Mouse (Mus musculus) limb, embryonic 12.5 days (tissue): Measurements from ENCODE around the gene Olfr111. TPM values are rescaled to one million over a fixed set of nuclear protein-coding genes. Genes with fewer than 3 reads are reported as not detected.

Experiments
- ATAC-seq: fragments of 200-750 bp; cut with Nextera tagmentation; 2 replicates; pipeline ENCODE4 v1.8.0; 2017; ENCODE audit warnings: low read depth, moderate TSS enrichment; ENCODE audit not compliant: insufficient number of reproducible peaks, insufficient read depth, low FRiP score, low TSS enrichment
- H3K27ac ChIP-seq: fragments of 300-500 bp; sonication (generic); 2 replicates; pipeline ENCODE4 v1.5.1; 2016; ENCODE audit warnings: mild to moderate bottlenecking, moderate library complexity
- H3K27me3 ChIP-seq: fragments of 300-500 bp; sonication (generic); 2 replicates; pipeline ENCODE4 v1.6.1; 2016; ENCODE audit warnings: mild to moderate bottlenecking, moderate library complexity
- H3K36me3 ChIP-seq: fragments of 300-500 bp; sonication (generic); 2 replicates; pipeline ENCODE4 v1.6.1; 2016; ENCODE audit warnings: mild to moderate bottlenecking, moderate library complexity
- H3K4me1 ChIP-seq: fragments of 300-500 bp; sonication (generic); replicated peaks from 2 replicates; pipeline ENCODE4 v1.6.1; 2016
- H3K4me2 ChIP-seq: fragments of 300-500 bp; sonication (generic); 2 replicates; pipeline ENCODE4 v1.6.1; 2016; ENCODE audit warnings: mild to moderate bottlenecking, moderate library complexity
- H3K4me3 ChIP-seq: fragments of 300-500 bp; sonication (generic); replicated peaks from 2 replicates; pipeline ENCODE4 v1.5.1; 2016; ENCODE audit warnings: mild to moderate bottlenecking
- H3K9ac ChIP-seq: fragments of 300-500 bp; sonication (generic); replicated peaks from 2 replicates; pipeline ENCODE4 v1.6.1; 2016; ENCODE audit warnings: mild to moderate bottlenecking, moderate library complexity
- H3K9me3 ChIP-seq: fragments of 300-500 bp; sonication (generic); 2 replicates; pipeline ENCODE4 v1.6.1; 2016; ENCODE audit warnings: mild to moderate bottlenecking, moderate library complexity
- polyA plus RNA-seq: library from polyadenylated mRNA; unstranded; fragments of >200 nt; fragmentation: Nextera tagmentation; extraction: Ambion mirVana; gene quantifications from 2 replicates; pipeline ENCODE4 v1.2.1, GENCODE M21; 2016

Gene Olfr111
- polyA plus RNA-seq, 1 experiment from 2014 or later: not detected

DNA sequence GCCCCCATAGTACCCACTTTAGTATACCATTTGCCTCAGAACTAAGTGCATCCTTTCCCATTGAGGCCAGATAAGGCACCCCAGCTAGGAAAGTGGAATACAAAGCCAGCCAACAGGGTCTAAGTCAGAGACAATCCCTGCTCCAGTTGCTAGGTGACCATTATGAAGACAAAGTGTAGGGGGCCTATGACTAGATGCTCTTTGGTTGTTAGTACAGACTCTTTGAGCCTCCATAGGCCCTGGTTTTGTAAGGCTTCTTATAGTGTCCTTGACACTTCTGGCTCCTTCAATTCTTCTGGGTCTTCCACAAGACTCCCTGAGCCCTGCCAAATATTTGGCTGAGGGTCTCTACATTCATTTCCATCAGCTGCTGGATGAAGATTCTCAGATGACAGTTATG, 61.5 kb downstream of the Olfr111 start, which contains the start of gene Olfr112:
Gene Olfr112 (minus strand): TSS at position 101 of the 400 bp plus-strand sequence.
- H3K4me3 ChIP-seq: no peak within 1 kb of the TSS

DNA sequence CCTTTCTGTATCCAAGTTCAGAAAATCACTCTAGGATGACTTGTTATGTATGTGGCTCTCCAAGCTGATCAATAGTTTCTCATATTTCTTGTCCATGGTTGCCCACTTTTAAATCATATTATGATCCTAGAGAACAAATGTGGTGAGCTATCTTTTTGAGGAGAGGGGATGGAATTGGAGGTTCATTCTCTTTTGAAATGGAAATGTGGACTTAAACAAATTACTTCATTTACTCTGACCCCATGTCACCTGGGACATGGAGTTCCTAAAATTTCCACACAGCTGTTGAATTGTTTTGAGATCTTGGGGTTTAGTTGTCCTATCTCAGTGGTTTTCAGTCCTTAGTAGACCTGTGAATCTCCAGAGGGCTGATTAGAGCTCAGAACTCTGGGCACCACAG, 69.7 kb downstream of the Olfr111 start, which contains the start of gene Olfr113:
Gene Olfr113 (minus strand): TSS at position 101 of the 400 bp plus-strand sequence.
- H3K9me3 ChIP-seq: no peaks in the 10 kb centered on the region
- no peaks in the 10 kb centered on the region for H3K4me1 ChIP-seq
- no peak within 1 kb of the TSS for H3K9ac ChIP-seq
- H3K27me3 ChIP-seq: no peaks in the 10 kb centered on the region
- no peak within 1 kb of the TSS for H3K4me3 ChIP-seq
- H3K36me3 ChIP-seq: no peaks in the 10 kb centered on the region
- no peak within 1 kb of the TSS for H3K27ac ChIP-seq
- no peak within 1 kb of the TSS for H3K4me2 ChIP-seq
- ATAC-seq: no peak

More for the DNA sequence above, 61.5 kb downstream of the Olfr111 start, which contains the start of gene Olfr112:
- Histone ChIP-seq H3K4me2 (no peak within 1 kb of the TSS), H3K4me1 (no peaks in the 10 kb centered on the region), H3K27ac (no peak within 1 kb of the TSS), H3K9ac (no peak within 1 kb of the TSS), H3K9me3 (no peaks in the 10 kb centered on the region), H3K27me3 (no peaks in the 10 kb centered on the region), H3K36me3 (no peaks in the 10 kb centered on the region)
- ATAC-seq: no peak

Other genes with a start within 250 kb of the Olfr111 start
- not detected in 2 replicates for gene Olfr98, start 244.3 kb upstream of the Olfr111 start, polyA plus RNA-seq
- 1.6 and 1.8 TPM in 2 replicates for gene H2-M3, start 237.8 kb upstream of the Olfr111 start, polyA plus RNA-seq
- not detected in 2 replicates for gene Olfr99, start 224.6 kb upstream of the Olfr111 start, polyA plus RNA-seq
- gene Olfr101, start 203.7 kb upstream of the Olfr111 start, polyA plus RNA-seq: not detected in 2 replicates
- gene Olfr102, start 191.0 kb upstream of the Olfr111 start, polyA plus RNA-seq: not detected in 2 replicates
- not detected in 2 replicates for gene Olfr103, start 168.3 kb upstream of the Olfr111 start, polyA plus RNA-seq
- gene Olfr104-ps, start 148.4 kb upstream of the Olfr111 start, polyA plus RNA-seq: not detected in 2 replicates
- not detected in 2 replicates for gene Olfr105-ps, start 129.0 kb upstream of the Olfr111 start, polyA plus RNA-seq
- gene Olfr106-ps, start 117.6 kb upstream of the Olfr111 start, polyA plus RNA-seq: not detected in 2 replicates
- not detected in 2 replicates for gene Olfr107, start 108.8 kb upstream of the Olfr111 start, polyA plus RNA-seq
- gene Olfr108, start 62.5 kb upstream of the Olfr111 start, polyA plus RNA-seq: not detected in 2 replicates
- gene Olfr109, start 49.1 kb upstream of the Olfr111 start, polyA plus RNA-seq: not detected in 2 replicates
- gene H2-M2, start 24.5 kb upstream of the Olfr111 start, polyA plus RNA-seq: not detected in 2 replicates
- not detected in 2 replicates for gene Olfr110, start 15.6 kb upstream of the Olfr111 start, polyA plus RNA-seq
- not detected in 2 replicates for gene Olfr112, start 61.4 kb downstream of the Olfr111 start, polyA plus RNA-seq
- gene Olfr113, start 69.6 kb downstream of the Olfr111 start, polyA plus RNA-seq: not detected in 2 replicates
- gene Olfr114, start 84.7 kb downstream of the Olfr111 start, polyA plus RNA-seq: not detected in 2 replicates
- not detected in 2 replicates for gene Olfr115, start 119.1 kb downstream of the Olfr111 start, polyA plus RNA-seq
- gene Olfr116, start 119.2 kb downstream of the Olfr111 start, polyA plus RNA-seq: not detected in 2 replicates
- not detected in 2 replicates for gene Olfr117, start 155.8 kb downstream of the Olfr111 start, polyA plus RNA-seq
- gene Olfr118, start 159.0 kb downstream of the Olfr111 start, polyA plus RNA-seq: not detected in 2 replicates
- gene Olfr119, start 188.5 kb downstream of the Olfr111 start, polyA plus RNA-seq: not detected in 2 replicates
- not detected in 2 replicates for gene Olfr120, start 213.8 kb downstream of the Olfr111 start, polyA plus RNA-seq
- gene Olfr121, start 240.8 kb downstream of the Olfr111 start, polyA plus RNA-seq: not detected in 2 replicates